Mouse (Mus musculus) MEL (cell line): ENCODE results near the gene Spag5. TPM values are rescaled to one million over a fixed set of nuclear protein-coding genes. Genes with fewer than 3 reads are reported as not detected.

ENCODE experiments used
- DNase-seq: peaks from one replicate; pipeline ENCODE4 v3.0.0; 2011; ENCODE audit warnings: low read depth, low spot score
- H3K27ac ChIP-seq: 2 replicates; pipeline ENCODE4 v1.5.1; 2012; ENCODE audit warnings: low read depth, mild to moderate bottlenecking, control low read depth, low read length, moderate library complexity; ENCODE audit not compliant: control insufficient read depth
- H3K27me3 ChIP-seq, 2 experiments: fragments of 150-350 bp in 1 of 2; sonication (generic) in 1 of 2; 2 replicates each; pipeline ENCODE4 v1.6.1; 2012; ENCODE audit warnings: low read length in 2 of 2, mild to moderate bottlenecking in 2 of 2, improper control_type of control experiment in 1 of 2, moderate library complexity in 1 of 2; ENCODE audit not compliant: insufficient read depth in 2 of 2, control insufficient read depth in 1 of 2
- H3K36me3 ChIP-seq, 2 experiments: 2 replicates each; pipeline ENCODE4 v1.6.1; 2012 to 2014; ENCODE audit warnings: low read length in 2 of 2, improper control_type of control experiment in 1 of 2, inconsistent platforms in 1 of 2, mild to moderate bottlenecking in 1 of 2; ENCODE audit not compliant: insufficient read depth in 2 of 2, control insufficient read depth in 1 of 2
- H3K4me1 ChIP-seq, 2 experiments: fragments of 150-350 bp in 1 of 2; sonication (generic) in 1 of 2; 2 replicates each; pipeline ENCODE4 v1.6.1; 2012; ENCODE audit warnings: low read length in 2 of 2, improper control_type of control experiment in 1 of 2, mild to moderate bottlenecking in 1 of 2; ENCODE audit not compliant: insufficient read depth in 2 of 2, control insufficient read depth in 1 of 2
- H3K4me3 ChIP-seq, 2 experiments: fragments of 150-350 bp in 1 of 2; sonication (generic) in 1 of 2; 2 replicates each; pipeline ENCODE4 v1.5.1; 2012; ENCODE audit warnings: low read depth in 2 of 2, low read length in 2 of 2, mild to moderate bottlenecking in 2 of 2, moderate library complexity in 2 of 2, control low read depth in 1 of 2, improper control_type of control experiment in 1 of 2; ENCODE audit not compliant: control insufficient read depth in 1 of 2, insufficient read depth in 1 of 2
- H3K79me2 ChIP-seq: 2 replicates; pipeline ENCODE4 v1.6.1; 2012; ENCODE audit warnings: mild to moderate bottlenecking, low read length, moderate library complexity; ENCODE audit not compliant: control insufficient read depth, poor library complexity, insufficient read depth
- H3K9ac ChIP-seq: 2 replicates; pipeline ENCODE4 v1.6.1; 2012; ENCODE audit warnings: low read depth, mild to moderate bottlenecking, control low read depth, low read length, moderate library complexity; ENCODE audit not compliant: control insufficient read depth, poor library complexity, severe bottlenecking
- H3K9me3 ChIP-seq: fragments of 150-350 bp; sonication (generic); replicated peaks from 2 replicates; pipeline ENCODE4 v1.6.1; 2012; ENCODE audit warnings: mild to moderate bottlenecking, low read length, improper control_type of control experiment, moderate library complexity; ENCODE audit not compliant: insufficient read depth
- BHLHE40 ChIP-seq: IDR thresholded peaks from 2 replicates; pipeline ENCODE4 v1.6.1; 2012; ENCODE audit warnings: low read depth, mild to moderate bottlenecking, inconsistent platforms, low read length, improper control_type of control experiment, borderline replicate concordance
- CHD1 ChIP-seq: IDR thresholded peaks from 2 replicates; pipeline ENCODE4 v1.6.1; 2012; ENCODE audit warnings: low read depth, mild to moderate bottlenecking, inconsistent platforms, low read length, improper control_type of control experiment
- CTCF ChIP-seq, 3 experiments: IDR thresholded peaks in 2 of 3; conservative IDR thresholded peaks in 1 of 3; 2 replicates each; pipeline ENCODE4 v1.5.1; 2011 to 2012; ENCODE audit warnings: low read length in 3 of 3, low read depth in 2 of 3, mild to moderate bottlenecking in 2 of 3, improper control_type of control experiment in 1 of 3, inconsistent platforms in 1 of 3, mixed read lengths in 1 of 3, moderate library complexity in 1 of 3; ENCODE audit not compliant: control insufficient read depth in 1 of 3, insufficient read depth in 1 of 3, poor library complexity in 1 of 3, severe bottlenecking in 1 of 3
- E2F4 ChIP-seq: IDR thresholded peaks from 2 replicates; pipeline ENCODE4 v1.6.1; 2011; ENCODE audit warnings: low read depth, low read length, improper control_type of control experiment, borderline replicate concordance
- EP300 ChIP-seq, 2 experiments: IDR thresholded peaks; 2 replicates each; pipeline ENCODE4 v1.6.1; 2011; ENCODE audit warnings: improper control_type of control experiment in 2 of 2, low read length in 2 of 2, low read depth in 1 of 2, mild to moderate bottlenecking in 1 of 2
- GABPA ChIP-seq: IDR thresholded peaks from 2 replicates; pipeline ENCODE4 v1.6.1; 2012; ENCODE audit warnings: low read depth, mild to moderate bottlenecking, inconsistent platforms, low read length, improper control_type of control experiment, moderate library complexity
- GATA1 ChIP-seq: IDR thresholded peaks from 2 replicates; pipeline ENCODE4 v1.6.1; 2011; ENCODE audit warnings: low read depth, low read length, improper control_type of control experiment
- HCFC1 ChIP-seq: IDR thresholded peaks from 2 replicates; pipeline ENCODE4 v1.6.1; 2012; ENCODE audit warnings: low read depth, mild to moderate bottlenecking, inconsistent platforms, low read length, improper control_type of control experiment, moderate library complexity
- KAT2A ChIP-seq: conservative IDR thresholded peaks from 2 replicates; pipeline ENCODE4 v1.6.1; 2012; ENCODE audit warnings: low read depth, low read length, improper control_type of control experiment, inconsistent platforms
- MAFK ChIP-seq: IDR thresholded peaks from 2 replicates; pipeline ENCODE4 v1.6.1; 2011; ENCODE audit warnings: low read depth, mild to moderate bottlenecking, low read length, improper control_type of control experiment, borderline replicate concordance
- MAZ ChIP-seq: IDR thresholded peaks from 2 replicates; pipeline ENCODE4 v1.6.1; 2012; ENCODE audit warnings: low read depth, mild to moderate bottlenecking, inconsistent platforms, low read length, improper control_type of control experiment
- MEF2A ChIP-seq: IDR thresholded peaks from 2 replicates; pipeline ENCODE4 v1.6.1; 2014; ENCODE audit warnings: low read depth, mild to moderate bottlenecking, inconsistent platforms, low read length, improper control_type of control experiment; ENCODE audit not compliant: poor library complexity, insufficient replicate concordance, severe bottlenecking; ENCODE audit errors: extremely low read depth
- NRF1 ChIP-seq: IDR thresholded peaks from 2 replicates; pipeline ENCODE4 v1.6.1; 2014; ENCODE audit warnings: low read depth, mild to moderate bottlenecking, inconsistent platforms, low read length, improper control_type of control experiment, moderate library complexity; ENCODE audit not compliant: poor library complexity, insufficient read depth, severe bottlenecking
- RAD21 ChIP-seq: IDR thresholded peaks from 2 replicates; pipeline ENCODE4 v1.6.1; 2011; ENCODE audit warnings: mild to moderate bottlenecking, low read depth, low read length, improper control_type of control experiment
- RCOR1 ChIP-seq: IDR thresholded peaks from 2 replicates; pipeline ENCODE4 v1.6.1; 2012; ENCODE audit warnings: low read depth, mild to moderate bottlenecking, inconsistent platforms, low read length, improper control_type of control experiment
- SMC3 ChIP-seq: IDR thresholded peaks from 2 replicates; pipeline ENCODE4 v1.6.1; 2011; ENCODE audit warnings: low read depth, low read length, improper control_type of control experiment
- UBTF ChIP-seq: IDR thresholded peaks from 2 replicates; pipeline ENCODE4 v1.6.1; 2012; ENCODE audit warnings: low read depth, mild to moderate bottlenecking, inconsistent platforms, low read length, improper control_type of control experiment, moderate library complexity, borderline replicate concordance; ENCODE audit not compliant: insufficient read depth
- ZC3H11A ChIP-seq: IDR thresholded peaks from 2 replicates; pipeline ENCODE4 v1.6.1; 2012; ENCODE audit warnings: low read depth, mild to moderate bottlenecking, inconsistent platforms, low read length, improper control_type of control experiment
- ZMIZ1 ChIP-seq: IDR thresholded peaks from 2 replicates; pipeline ENCODE4 v1.6.1; 2012; ENCODE audit warnings: low read depth, mild to moderate bottlenecking, inconsistent platforms, low read length, improper control_type of control experiment, moderate library complexity
- polyA plus RNA-seq, 2 experiments: library from polyadenylated mRNA; stranded (reverse) in 1 of 2; unstranded in 1 of 2; fragments of >175 nt in 1 of 2; fragments of >200 nt in 1 of 2; gene quantifications; 2 replicates each; pipeline versions ENCODE4 v1.2.1 to v1.2.4; 2012; ENCODE audit warnings: low replicate concordance in 2 of 2, low read depth in 1 of 2; ENCODE audit not compliant: insufficient read length in 2 of 2, insufficient read depth in 1 of 2, missing spikeins in 1 of 2
- total RNA-seq: library from RNA; depleted of rRNA; stranded (reverse); fragments of 300-350 nt; gene quantifications from 2 replicates; pipeline ENCODE4 v1.2.3, GENCODE M21; 2012

Spag5 gene
- total and polyA plus RNA-seq, 3 experiments: 40.1 to 274 (median 77.5) TPM

DNA sequence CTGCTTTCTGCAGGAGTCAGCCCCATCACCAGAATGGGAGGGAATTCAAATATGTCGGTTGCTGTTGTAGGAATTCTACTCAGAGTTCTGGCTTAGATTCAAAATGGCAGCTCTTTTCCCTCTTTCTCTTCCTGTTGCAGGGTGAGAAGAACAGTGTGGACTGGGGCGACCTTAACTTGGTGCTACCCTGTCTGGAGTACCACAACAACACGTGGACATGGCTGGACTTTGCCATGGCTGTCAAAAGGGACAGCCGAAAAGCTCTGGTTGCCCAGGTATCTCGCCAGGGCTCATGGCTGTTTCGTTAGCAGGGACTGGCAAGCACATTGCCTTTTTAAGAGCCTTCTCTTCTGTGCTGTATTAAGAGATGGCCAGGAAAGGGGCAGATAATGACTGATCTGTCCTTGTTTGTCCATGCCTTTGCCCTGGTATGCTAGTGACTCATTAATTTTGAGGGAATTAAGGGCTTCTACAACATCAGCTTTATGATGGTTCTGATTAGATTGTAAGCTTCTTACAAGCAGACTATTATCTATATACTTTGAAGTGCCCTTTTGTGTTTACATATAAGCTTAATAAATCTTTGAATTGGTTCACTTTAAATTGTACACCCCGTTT is 12.1 kb upstream of the Spag5 start:
- Histone ChIP-seq H3K4me1 (no peaks in the 10 kb centered on the region), H3K36me3 (peaks cover 0 to 23% of the 10 kb centered on the region in 2 experiments; a peak in 2 of 4 replicates), H3K27me3 (no peaks in the 10 kb centered on the region), H3K27ac (no peak overlapping the region), H3K4me3 (no peak overlapping the region), H3K9ac (no peak overlapping the region), H3K9me3 (no peaks in the 10 kb centered on the region), H3K79me2 (no peaks in the 10 kb centered on the region)
- no peak for DNase-seq
- TF ChIP-seq MEF2A (no peak), SMC3 (no peak), HCFC1 (no peak), BHLHE40 (no peak)

DNA sequence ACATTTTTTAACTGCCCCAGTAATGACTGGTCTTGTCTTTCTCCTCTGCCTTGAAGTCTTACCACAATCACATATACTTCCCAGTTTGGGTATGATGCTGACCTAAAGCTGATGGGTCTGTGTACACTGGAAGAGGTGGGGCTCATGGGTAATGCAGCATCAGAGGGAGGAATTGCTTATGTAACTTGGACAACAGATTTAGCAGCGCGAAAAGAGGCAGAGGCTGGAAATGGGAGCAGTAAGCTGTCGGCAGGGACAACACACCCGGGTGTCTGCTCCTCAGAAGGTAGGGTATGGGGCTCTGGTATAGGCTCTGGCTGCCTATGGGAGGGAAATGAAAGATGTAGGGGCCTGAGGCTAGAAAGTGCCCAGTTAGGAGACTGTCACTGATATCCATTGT is 10.7 kb upstream of the Spag5 start, which contains the start of gene BC030499:
Gene BC030499 (plus strand): TSS at position 188 of the 400 bp plus-strand sequence.
- no peak for DNase-seq
- H3K27ac ChIP-seq: no peak within 1 kb of the TSS
- H3K4me1 ChIP-seq: no peaks in the 10 kb centered on the region
- H3K9ac ChIP-seq: no peak within 1 kb of the TSS
- no peaks in the 10 kb centered on the region for H3K27me3 ChIP-seq
- H3K36me3 ChIP-seq: peaks cover 0 to 18% of the 10 kb centered on the region in 2 experiments; a peak in 2 of 4 replicates
- no peak for TF ChIP-seq GABPA
- H3K9me3 ChIP-seq: no peaks in the 10 kb centered on the region
- H3K79me2 ChIP-seq: no peaks in the 10 kb centered on the region
- H3K4me3 ChIP-seq: no peak within 1 kb of the TSS

- Histone ChIP-seq H3K4me3 (no peak overlapping the region), H3K9me3 (no peaks in the 10 kb centered on the region), H3K9ac (no peak overlapping the region), H3K4me1 (no peaks in the 10 kb centered on the region), H3K79me2 (no peaks in the 10 kb centered on the region), H3K27ac (no peak overlapping the region), H3K27me3 (no peaks in the 10 kb centered on the region), H3K36me3 (peaks cover under 1 to 2% of the 10 kb centered on the region in 2 experiments; a peak in 2 of 4 replicates)
- DNase-seq: no peak
- TF ChIP-seq MAFK (no peak), SMC3 (no peak), CHD1 (no peak), UBTF (no peak)
Measured at GRCm38 (mm10) chr11:78294585-78294984, 6.7 kb upstream of the Spag5 start.

- DNase-seq: no peak
- Histone ChIP-seq H3K27me3 (no peaks in the 10 kb centered on the region), H3K27ac (peak overlapping the region; percentile 91), H3K4me3 (peak overlapping the region; percentile 79 to 87), H3K9me3 (no peaks in the 10 kb centered on the region), H3K9ac (peak overlapping the region; percentile 87), H3K36me3 (peaks cover 24 to 39% of the 10 kb centered on the region in 2 experiments), H3K4me1 (peaks cover 9 to 14% of the 10 kb centered on the region in 2 experiments; a peak in 3 of 4 replicates), H3K79me2 (peaks cover 32% of the 10 kb centered on the region)
- no peak for TF ChIP-seq GATA1
- TF ChIP-seq MAFK: no peak
- no peak for TF ChIP-seq RCOR1
- peak in 1 of 2 experiments; percentile 23; a peak in 1 of 4 replicates for TF ChIP-seq EP300 (IDR thresholded peaks at IDR 0.05; ENCODE audit: low read depth in 1 of 2, low read length in 2 of 2)
- TF ChIP-seq NRF1: no peak
- no peak for TF ChIP-seq MAZ
- no peak for TF ChIP-seq ZC3H11A
- TF ChIP-seq KAT2A: peak; percentile 48; the same call in 1 of the 2 replicates
- TF ChIP-seq SMC3: no peak
- TF ChIP-seq CHD1: peak; percentile 92
- TF ChIP-seq RAD21: no peak
- no peak for TF ChIP-seq CTCF (IDR thresholded peaks at IDR 0.05 in 2 of 3, conservative IDR thresholded peaks at IDR 0.05 in 1 of 3; ENCODE audit: control insufficient read depth in 1 of 3, insufficient read depth in 1 of 3, low read depth in 2 of 3, low read length in 3 of 3, poor library complexity in 1 of 3, severe bottlenecking in 1 of 3)
- TF ChIP-seq E2F4: no peak
- no peak for TF ChIP-seq ZMIZ1
- no peak for TF ChIP-seq HCFC1
- no peak for TF ChIP-seq GABPA
Measured at GRCm38 (mm10) chr11:78300917-78301316, 412 bp upstream of the Spag5 start.
